Mouse (Mus musculus) fibroblast of lung, adult 2 months (primary cell): ENCODE measurements around the gene Itgax.

ENCODE experiments used
- DNase-seq: peaks from one replicate; pipeline ENCODE4 v3.0.0-alpha.2; 2011; ENCODE audit warnings: low read depth

Gene Itgax

DNA sequence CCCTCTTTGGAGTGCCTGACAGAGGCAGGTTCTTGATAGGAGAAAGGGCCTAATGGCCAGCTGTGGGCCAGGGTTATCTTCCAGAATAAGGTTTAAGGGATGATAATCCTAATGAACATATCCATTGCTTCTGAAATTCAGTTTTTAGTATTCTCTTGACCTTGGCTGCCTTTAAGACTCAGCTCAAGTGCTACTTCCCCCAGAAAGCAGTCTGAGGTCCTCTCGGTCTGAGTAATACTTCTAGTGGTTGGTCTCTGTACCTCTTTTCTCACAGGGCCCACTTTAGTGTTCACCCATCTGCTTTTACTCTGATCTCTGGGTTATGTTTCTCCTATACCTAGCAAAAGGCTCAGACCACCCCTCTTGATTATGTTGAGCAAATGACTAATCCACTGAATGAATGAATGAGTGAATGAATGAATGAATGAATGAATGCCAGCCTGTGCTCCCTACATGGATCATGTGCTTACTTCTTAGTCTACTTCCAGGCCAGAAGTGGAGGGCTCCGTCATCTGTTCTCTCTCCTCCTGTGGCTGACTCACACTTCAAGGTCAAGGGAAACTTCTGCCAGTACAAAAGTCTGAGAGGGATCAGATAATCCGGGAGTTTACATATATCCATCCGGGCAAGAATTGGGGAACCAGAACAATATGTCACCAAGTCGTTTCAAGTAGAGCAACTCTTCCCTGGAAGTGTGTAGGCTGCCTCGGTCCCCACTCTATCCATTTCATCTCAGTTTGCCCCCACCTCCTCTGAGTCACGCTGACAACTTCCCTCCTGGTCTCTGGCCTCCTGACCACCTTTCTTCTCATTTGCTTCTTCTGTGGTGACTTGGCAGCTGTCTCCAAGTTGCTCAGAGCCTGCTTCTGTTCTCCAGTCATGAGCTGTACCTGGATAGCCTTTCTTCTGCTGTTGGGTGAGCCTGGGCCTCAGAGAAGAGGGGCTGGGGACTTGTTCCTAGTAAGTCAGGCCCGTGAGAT is at the start of gene Itgax:
Gene Itgax (plus strand): TSS at position 807 of the 980 bp plus-strand sequence.
- DNase-seq = no peak

- DNase-seq = no peak
Observed at GRCm38 (mm10) chr7:128080012-128080411, 49.3 kb upstream of the Itgax start.

- DNase-seq = peak; percentile 64
Observed at GRCm38 (mm10) chr7:128089141-128089540, 40.2 kb upstream of the Itgax start.

GRCm38 (mm10) chr7:128098135-128098534 is 31.2 kb upstream of the Itgax start:
- no peak for DNase-seq

DNA sequence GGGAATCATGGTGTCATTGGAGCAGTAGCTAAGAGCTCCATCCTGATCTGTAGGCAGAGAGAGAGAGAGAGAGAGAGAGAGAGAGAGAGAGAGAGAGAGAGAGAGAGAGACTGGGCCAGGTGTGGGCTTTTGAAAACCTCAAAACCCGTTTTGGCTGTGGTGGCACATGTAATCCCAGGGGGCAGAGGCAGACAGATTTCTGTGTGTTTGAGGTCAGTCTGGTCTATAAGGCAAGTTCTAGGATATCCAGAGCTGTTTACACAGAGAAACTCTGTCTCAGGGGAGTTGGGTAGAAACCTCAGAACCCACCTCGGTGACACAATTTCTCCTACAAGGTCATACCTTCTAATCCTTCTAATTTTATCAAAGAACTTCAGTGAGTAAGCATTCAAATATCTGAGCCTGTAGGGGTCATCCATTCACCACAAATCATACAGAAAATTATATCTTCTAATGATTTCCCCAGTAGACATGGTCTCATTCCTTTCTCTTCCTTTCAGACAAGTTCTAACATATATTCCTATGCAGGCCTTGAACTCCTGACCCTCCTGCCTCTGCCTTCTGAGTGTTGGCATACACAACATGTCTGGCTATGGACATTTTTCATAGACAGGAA is 28.5 kb upstream of the Itgax start:
- DNase-seq = no peak

DNA sequence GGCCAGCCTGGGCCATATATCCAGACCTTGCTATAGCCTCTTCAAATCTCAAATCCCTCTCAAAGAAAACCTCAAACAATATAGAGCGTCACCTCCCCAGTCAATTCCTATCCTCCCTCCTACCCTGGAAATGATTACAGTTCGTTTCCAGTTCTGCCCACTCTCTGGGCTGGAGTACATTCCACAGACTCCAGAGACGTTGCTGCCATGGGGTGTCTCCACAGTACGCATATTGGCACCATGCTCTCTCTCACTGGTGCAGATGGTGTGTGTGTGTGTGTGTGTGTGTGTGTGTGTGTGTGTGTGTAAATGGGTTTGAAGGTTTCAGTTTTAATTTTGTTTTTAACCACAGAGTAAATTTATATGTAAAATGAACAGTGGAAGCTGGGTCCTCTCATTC is 24.1 kb upstream of the Itgax start:
- no peak for DNase-seq

DNA sequence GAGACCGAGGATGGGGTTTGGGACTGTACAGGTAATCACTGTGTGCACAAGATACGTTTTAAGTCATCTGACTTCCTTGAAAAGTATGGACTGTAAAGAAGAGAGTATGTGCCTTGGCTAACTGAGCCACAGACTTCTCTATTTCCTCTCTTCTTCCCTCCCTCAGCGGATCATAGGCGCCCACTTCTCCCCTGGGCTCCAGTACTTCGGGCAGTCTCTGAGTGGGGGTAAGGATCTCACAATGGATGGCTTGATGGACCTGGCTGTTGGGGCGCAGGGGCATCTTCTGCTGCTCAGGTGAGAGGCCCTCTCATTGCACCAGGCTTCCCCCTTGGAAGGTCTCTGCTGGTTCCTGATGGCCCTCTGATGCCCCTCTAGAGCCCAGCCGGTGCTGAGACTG is 21.9 kb upstream of the Itgax start:
- DNase-seq = no peak

GRCm38 (mm10) chr7:128110314-128110713 is 19.0 kb upstream of the Itgax start:
- no peak for DNase-seq

DNA sequence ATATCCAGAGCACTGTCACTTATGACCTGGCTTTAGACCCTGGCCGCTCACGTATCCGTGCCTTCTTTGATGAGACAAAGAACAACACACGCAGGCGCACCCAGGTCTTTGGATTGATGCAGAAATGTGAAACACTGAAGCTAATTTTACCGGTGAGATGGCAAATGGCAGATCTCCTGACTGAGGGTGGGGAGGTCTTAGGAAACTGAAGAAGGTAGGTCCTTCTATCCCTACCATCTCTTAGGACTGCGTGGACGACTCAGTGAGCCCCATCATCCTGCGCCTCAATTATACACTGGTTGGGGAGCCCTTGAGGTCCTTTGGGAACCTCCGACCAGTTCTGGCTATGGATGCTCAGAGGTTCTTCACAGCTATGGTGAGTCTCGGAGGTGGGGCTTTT is 17.2 kb upstream of the Itgax start:
- no peak for DNase-seq

DNA sequence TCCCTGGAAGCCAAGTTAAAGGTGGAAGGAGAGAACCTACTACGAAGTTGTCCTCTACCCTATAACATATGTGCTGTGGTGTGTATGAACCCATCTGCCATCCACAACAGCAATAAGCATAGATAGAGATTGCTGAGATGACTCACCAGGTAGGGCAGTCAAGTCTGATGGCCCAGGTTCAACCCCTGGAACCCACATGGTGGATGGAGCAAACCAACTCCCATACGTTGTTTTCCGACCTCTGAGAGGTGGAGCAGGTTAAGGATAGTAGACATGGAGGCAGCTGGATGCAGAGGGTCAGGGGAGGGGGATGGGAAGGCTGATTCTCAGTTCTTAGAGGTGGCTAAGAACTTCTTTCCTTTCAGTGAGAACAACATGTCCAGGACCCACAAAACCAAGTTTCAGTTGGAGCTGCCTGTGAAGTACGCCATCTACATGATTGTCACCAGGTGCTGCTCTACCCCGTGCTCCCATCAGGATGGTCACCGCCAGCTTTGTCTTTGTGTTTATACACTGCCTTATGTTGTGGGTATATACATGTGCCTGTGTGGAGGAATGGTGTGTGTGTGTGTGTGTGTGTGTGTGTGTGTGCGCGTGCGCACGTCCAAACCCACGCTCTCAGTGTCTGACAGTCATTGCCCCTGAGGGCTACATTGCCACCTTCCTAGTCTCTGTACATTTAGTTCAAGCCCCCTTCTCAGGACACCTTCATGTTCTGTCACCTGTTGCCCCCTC is 14.8 kb upstream of the Itgax start:
- DNase-seq = no peak

DNA sequence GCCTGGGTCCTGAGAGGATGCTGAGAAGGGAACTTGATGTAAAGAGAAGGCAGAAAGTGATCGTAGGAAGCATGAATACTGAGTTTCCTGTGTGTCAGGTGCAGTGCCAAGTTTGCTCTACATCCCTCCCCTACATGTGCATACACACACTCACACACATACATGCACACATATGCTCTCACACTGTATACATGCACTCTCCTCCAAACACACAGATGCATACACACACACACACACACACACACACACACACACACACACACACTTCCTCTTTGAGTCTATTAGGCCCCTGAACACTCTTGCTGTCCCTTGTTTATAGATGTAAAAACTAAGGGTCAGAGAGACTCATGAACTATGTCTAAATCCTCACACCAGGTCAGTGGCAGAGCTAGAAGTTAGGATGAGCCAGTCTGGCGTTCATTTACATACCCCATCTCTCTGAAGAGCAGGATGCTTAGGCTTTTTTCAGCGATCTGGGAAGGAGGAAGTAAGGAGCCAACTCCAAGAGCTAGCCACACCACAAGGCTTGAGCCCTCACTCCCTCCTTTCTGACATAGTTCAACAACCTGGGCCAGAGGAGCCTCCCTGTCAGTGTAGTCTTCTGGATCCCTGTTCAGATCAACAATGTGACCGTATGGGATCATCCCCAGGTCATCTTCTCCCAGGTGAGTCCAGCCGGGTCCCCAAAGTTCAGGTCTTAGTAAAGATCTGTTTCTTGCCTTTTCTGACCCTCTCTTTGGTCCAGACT is 14.0 kb upstream of the Itgax start:
- DNase-seq = no peak

DNA sequence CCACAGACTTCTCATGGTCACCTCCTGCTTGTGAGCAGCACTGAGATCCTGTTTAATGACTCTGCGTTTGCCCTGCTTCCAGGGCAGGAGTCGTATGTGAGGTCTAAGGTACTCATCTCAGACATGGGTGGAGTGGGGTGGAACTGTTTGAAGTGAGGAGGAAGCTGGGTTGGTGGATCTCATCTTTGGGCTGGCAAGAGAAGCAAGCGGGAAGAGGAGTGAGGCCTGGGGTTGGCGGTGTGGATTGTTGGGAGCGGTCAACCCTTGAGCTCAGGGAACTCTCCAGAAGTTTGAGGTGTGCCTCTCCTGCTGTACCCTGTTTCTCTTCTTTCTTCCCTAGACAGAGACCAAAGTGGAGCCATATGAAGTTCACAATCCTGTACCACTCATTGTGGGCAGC is 13.0 kb upstream of the Itgax start:
- DNase-seq = no peak

- DNase-seq = no peak
Observed at GRCm38 (mm10) chr7:128119726-128120490, 9.4 kb upstream of the Itgax start.

DNA sequence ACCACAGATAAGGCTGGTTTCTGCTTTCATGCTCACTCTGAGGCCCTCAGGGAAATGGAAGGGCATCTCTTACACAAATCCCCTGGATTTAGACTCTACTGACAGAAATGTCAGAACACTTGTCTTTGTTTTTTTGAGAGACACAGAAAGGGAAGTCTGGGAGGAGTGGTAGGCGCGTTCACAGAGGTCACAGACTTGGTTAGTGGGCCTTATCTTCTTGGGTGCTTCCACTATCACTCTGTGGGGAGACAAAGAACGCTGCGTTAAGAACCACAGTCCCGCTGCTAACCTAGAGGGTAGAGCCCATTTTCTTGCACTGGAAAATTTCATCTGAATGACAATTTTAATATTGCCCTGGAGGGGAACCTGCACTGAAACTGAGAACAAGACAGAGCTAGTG is 2.8 kb downstream of the Itgax start:
- no peak for DNase-seq

GRCm38 (mm10) chr7:128133596-128133995 is 4.2 kb downstream of the Itgax start:
- no peak for DNase-seq

- DNase-seq = no peak
Observed at GRCm38 (mm10) chr7:128136927-128137326, 7.6 kb downstream of the Itgax start.

GRCm38 (mm10) chr7:128139611-128140010 is 10.3 kb downstream of the Itgax start:
- no peak for DNase-seq

DNA sequence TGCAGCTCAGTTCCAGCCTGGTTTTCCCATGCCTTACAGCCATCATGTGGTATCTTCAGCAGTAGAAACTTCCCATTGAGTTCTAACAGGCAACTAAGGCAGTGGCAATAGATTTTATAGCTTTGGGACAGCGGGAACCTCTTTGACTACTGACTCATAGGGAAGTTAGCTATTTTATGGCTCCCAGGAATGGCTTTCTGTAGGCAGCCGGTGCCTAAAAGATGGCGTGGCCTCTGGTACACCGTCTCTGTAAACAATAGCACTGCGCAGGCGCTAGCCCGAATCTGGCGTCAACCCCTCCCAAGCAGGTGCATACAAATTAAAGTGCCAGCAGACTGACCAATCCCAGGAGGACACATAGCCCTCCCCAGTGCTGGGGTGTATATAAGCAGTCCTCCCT is 21.6 kb downstream of the Itgax start:
- no peak for DNase-seq

DNA sequence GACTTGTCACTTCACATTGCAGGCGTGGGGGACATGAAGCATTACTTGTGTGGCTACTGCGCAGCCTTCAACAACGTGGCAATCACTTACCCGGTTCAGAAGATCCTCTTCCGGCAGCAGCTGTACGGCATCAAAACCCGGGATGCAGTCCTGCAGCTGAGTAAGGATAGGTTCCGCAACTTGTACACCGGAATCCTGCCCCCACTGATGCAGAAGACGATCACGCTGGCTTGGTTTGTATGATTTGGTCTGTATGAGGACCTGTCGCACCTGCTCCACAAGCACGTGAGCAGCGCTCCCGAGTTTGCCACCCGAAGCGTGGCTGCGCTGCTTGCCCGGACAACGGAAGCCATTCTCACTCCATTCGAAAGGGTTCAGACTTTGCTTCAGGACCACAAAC is 24.7 kb downstream of the Itgax start, which contains the start of gene Itgad:
Gene Itgad (plus strand): TSS at position 301 of the 400 bp plus-strand sequence.
- no peak for DNase-seq

DNA sequence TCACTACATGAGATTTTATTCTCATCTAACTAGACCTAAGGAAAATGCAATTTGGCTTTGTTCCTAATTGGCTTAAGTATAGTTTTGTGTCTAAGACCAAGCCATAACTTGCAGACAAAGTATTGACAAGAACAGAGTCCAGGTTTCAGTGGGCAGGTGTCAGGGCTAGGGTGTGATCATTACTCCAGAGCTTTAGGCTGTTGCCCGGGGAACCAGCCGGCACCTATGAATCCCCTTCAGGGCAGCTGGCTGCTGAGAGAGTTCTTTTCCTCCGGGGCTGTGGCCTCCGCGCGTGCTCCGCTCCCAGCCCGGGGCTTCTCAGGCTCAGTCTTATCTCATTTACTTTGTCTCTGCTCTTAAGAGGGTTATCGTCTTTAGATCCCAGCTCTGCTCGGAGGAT is 25.6 kb downstream of the Itgax start:
- DNase-seq = no peak
